In the genomic region with DNA sequence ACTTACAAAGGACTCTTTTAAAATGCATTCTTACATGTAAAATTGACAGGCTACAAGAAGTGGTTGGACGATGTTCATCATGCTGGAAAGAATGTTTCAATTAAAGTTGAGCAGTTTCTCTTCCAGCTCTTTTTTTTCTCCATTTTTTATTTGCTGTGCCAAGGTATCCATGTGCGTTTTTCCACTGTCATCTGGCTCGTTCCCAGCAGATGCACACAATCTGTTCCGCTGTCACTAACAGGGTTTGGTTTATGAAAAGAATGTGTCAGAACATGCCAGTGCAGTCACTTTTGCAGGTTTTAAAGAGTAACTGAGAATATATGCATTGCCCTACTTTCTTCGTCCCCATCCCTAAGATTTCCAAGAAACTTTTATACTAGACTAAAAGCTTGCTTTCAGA, we compare ENCODE assay signal across 15 mouse cellular contexts. TPM values are rescaled to one million over a fixed set of nuclear protein-coding genes. Genes with fewer than 3 reads are reported as not detected.
DNase-seq lines count a peak whose midpoint lies in the region; ATAC-seq and TF ChIP-seq lines count a peak whose summit lies in the region.
"Had no signal": no experiment of that assay in that cellular context is flagged by ENCODE, and none has a peak within 500 bp of the region (broad histone marks: within the 10 kb centered on the region; RNA-seq: fewer than 3 reads in every experiment).

No protein-coding gene starts in this region.

- H3K4me3 ChIP-seq in forebrain, embryonic 15.5 days, result no peak overlapping the region
- no peak overlapping the region for H3K4me3 ChIP-seq in forebrain, embryonic 12.5 days (replicated peaks)
- H3K4me3 ChIP-seq in midbrain, postnatal 0 days (ENCODE audit: low read depth, low read length), result no peak overlapping the region
- no peak overlapping the region for H3K4me3 ChIP-seq in midbrain, embryonic 11.5 days (ENCODE audit: low read depth, low read length)
- H3K4me3 ChIP-seq in intestine, embryonic 15.5 days (replicated peaks), result no peak overlapping the region
- H3K4me3 ChIP-seq: embryonic facial prominence, embryonic 12.5 days; heart, embryonic 12.5 days; hindbrain, embryonic 15.5 days; megakaryocyte, embryonic 14.5 days had no signal

- no peaks in the 10 kb centered on the region for H3K36me3 ChIP-seq in forebrain, embryonic 15.5 days
- H3K36me3 ChIP-seq in forebrain, embryonic 12.5 days (replicated peaks), result no peaks in the 10 kb centered on the region
- H3K36me3 ChIP-seq in midbrain, postnatal 0 days (ENCODE audit: insufficient read depth, low read length), result no peaks in the 10 kb centered on the region
- no peaks in the 10 kb centered on the region for H3K36me3 ChIP-seq in midbrain, embryonic 11.5 days (ENCODE audit: control insufficient read depth, insufficient read depth, low read length)
- H3K36me3 ChIP-seq in intestine, embryonic 15.5 days, result no peaks in the 10 kb centered on the region
- H3K36me3 ChIP-seq: embryonic facial prominence, embryonic 12.5 days; heart, embryonic 12.5 days; hindbrain, embryonic 15.5 days had no signal

- ATAC-seq in forebrain, embryonic 15.5 days (replicated peaks), result peak; percentile 85
- ATAC-seq in forebrain, embryonic 12.5 days (ENCODE audit: low FRiP score), result no peak
- ATAC-seq in midbrain, postnatal 0 days (ENCODE audit: low FRiP score), result no peak; the same call in 1 of the 2 replicates
- no peak for ATAC-seq in midbrain, embryonic 11.5 days (ENCODE audit: low FRiP score)
- no peak for ATAC-seq in intestine, embryonic 15.5 days

- H3K9me3 ChIP-seq in forebrain, embryonic 15.5 days, result no peaks in the 10 kb centered on the region
- no peaks in the 10 kb centered on the region for H3K9me3 ChIP-seq in forebrain, embryonic 12.5 days
- H3K9me3 ChIP-seq in midbrain, postnatal 0 days (ENCODE audit: low read length), result no peaks in the 10 kb centered on the region
- H3K9me3 ChIP-seq in midbrain, embryonic 11.5 days (ENCODE audit: control insufficient read depth, low read length), result no peaks in the 10 kb centered on the region
- no peaks in the 10 kb centered on the region for H3K9me3 ChIP-seq in intestine, embryonic 15.5 days
- H3K9me3 ChIP-seq: embryonic facial prominence, embryonic 12.5 days; heart, embryonic 12.5 days; hindbrain, embryonic 15.5 days; megakaryocyte, embryonic 14.5 days had no signal

- WGBS in forebrain, embryonic 15.5 days, result 37% methylated on average over 5 of the region's 5 CpGs
- 76% methylated on average over 5 of the region's 5 CpGs for WGBS in forebrain, embryonic 12.5 days
- WGBS in midbrain, postnatal 0 days, result 54% methylated on average over 5 of the region's 5 CpGs
- 82% methylated on average over 5 of the region's 5 CpGs for WGBS in midbrain, embryonic 11.5 days
- 58% methylated on average over 5 of the region's 5 CpGs for WGBS in intestine, embryonic 15.5 days

- H3K27ac ChIP-seq in forebrain, embryonic 15.5 days (replicated peaks), result peak overlapping the region; percentile 50
- no peak overlapping the region for H3K27ac ChIP-seq in forebrain, embryonic 12.5 days
- no peak overlapping the region for H3K27ac ChIP-seq in midbrain, postnatal 0 days (ENCODE audit: low read depth, low read length)
- no peak overlapping the region for H3K27ac ChIP-seq in midbrain, embryonic 11.5 days (ENCODE audit: low read depth, low read length)
- H3K27ac ChIP-seq in intestine, embryonic 15.5 days, result no peak overlapping the region
- H3K27ac ChIP-seq: embryonic facial prominence, embryonic 12.5 days; hindbrain, embryonic 15.5 days; kidney, postnatal 0 days had no signal

- no peaks in the 10 kb centered on the region for H3K27me3 ChIP-seq in forebrain, embryonic 15.5 days
- no peaks in the 10 kb centered on the region for H3K27me3 ChIP-seq in forebrain, embryonic 12.5 days
- H3K27me3 ChIP-seq in midbrain, postnatal 0 days (ENCODE audit: insufficient read depth, low read length), result no peaks in the 10 kb centered on the region
- no peaks in the 10 kb centered on the region for H3K27me3 ChIP-seq in midbrain, embryonic 11.5 days (ENCODE audit: control insufficient read depth, insufficient read depth, low read length)
- no peaks in the 10 kb centered on the region for H3K27me3 ChIP-seq in intestine, embryonic 15.5 days (replicated peaks)
- H3K27me3 ChIP-seq: embryonic facial prominence, embryonic 12.5 days; heart, embryonic 12.5 days; hindbrain, embryonic 15.5 days; megakaryocyte, embryonic 14.5 days had no signal

- no peaks in the 10 kb centered on the region; the same call in 1 of the 2 replicates for H3K4me1 ChIP-seq in forebrain, embryonic 15.5 days
- peaks cover 1% of the 10 kb centered on the region; the same call in 1 of the 2 replicates for H3K4me1 ChIP-seq in forebrain, embryonic 12.5 days
- H3K4me1 ChIP-seq in midbrain, postnatal 0 days (ENCODE audit: insufficient read depth, low read length), result no peaks in the 10 kb centered on the region
- no peaks in the 10 kb centered on the region for H3K4me1 ChIP-seq in midbrain, embryonic 11.5 days (ENCODE audit: control insufficient read depth, insufficient read depth, low read length)
- H3K4me1 ChIP-seq in intestine, embryonic 15.5 days (replicated peaks), result no peaks in the 10 kb centered on the region
- H3K4me1 ChIP-seq: embryonic facial prominence, embryonic 12.5 days; hindbrain, embryonic 15.5 days had no signal

- no peak overlapping the region for H3K4me2 ChIP-seq in forebrain, embryonic 15.5 days (replicated peaks)
- H3K4me2 ChIP-seq in forebrain, embryonic 12.5 days, result no peak overlapping the region
- H3K4me2 ChIP-seq in midbrain, postnatal 0 days (ENCODE audit: low read depth, low read length, poor library complexity, severe bottlenecking), result no peak overlapping the region
- H3K4me2 ChIP-seq in midbrain, embryonic 11.5 days, result no peak overlapping the region
- H3K4me2 ChIP-seq in intestine, embryonic 15.5 days (replicated peaks), result no peak overlapping the region
- H3K4me2 ChIP-seq: embryonic facial prominence, embryonic 12.5 days; heart, embryonic 12.5 days; hindbrain, embryonic 15.5 days; lung, embryonic 14.5 days had no signal

- no peak for TF ChIP-seq CTCF in midbrain, postnatal 0 days (IDR thresholded peaks at IDR 0.05)

- peak; percentile 72 for DNase-seq in midbrain, postnatal 0 days (ENCODE audit: low spot score)
- DNase-seq in midbrain, embryonic 11.5 days (ENCODE audit: low spot score, missing footprints), result no peak
- DNase-seq in cerebellum, postnatal 25 days, result peak; percentile 45 to 67
- DNase-seq in layer of hippocampus, postnatal 25 days (ENCODE audit: extremely low spot score in 1 of 2, low spot score in 1 of 2), result peak; percentile 38 to 60
- DNase-seq in urinary bladder, postnatal 36 days (ENCODE audit: low spot score in 2 of 2), result no peak
- DNase-seq: lung, embryonic 14.5 days; thymus, postnatal 25 days had no signal

- H3K9ac ChIP-seq in forebrain, embryonic 15.5 days (replicated peaks), result no peak overlapping the region
- H3K9ac ChIP-seq in forebrain, embryonic 12.5 days, result no peak overlapping the region
- no peak overlapping the region for H3K9ac ChIP-seq in midbrain, postnatal 0 days (replicated peaks; ENCODE audit: low read length, poor library complexity, severe bottlenecking)
- H3K9ac ChIP-seq in midbrain, embryonic 11.5 days (ENCODE audit: low read length), result no peak overlapping the region
- H3K9ac ChIP-seq in intestine, embryonic 15.5 days, result no peak overlapping the region
- H3K9ac ChIP-seq: embryonic facial prominence, embryonic 12.5 days; heart, embryonic 12.5 days; hindbrain, embryonic 15.5 days; lung, embryonic 14.5 days had no signal

RNA-seq across cellular contexts. Expression of gene Mef2c, which starts 33.3 kb away (rescaled TPM):
- polyA plus RNA-seq in forebrain, embryonic 15.5 days (2015; fragmentation: Nextera tagmentation; extraction: Ambion mirVana), result 197 and 227 TPM in 2 replicates
- 29.4 and 33.3 TPM in 2 replicates for polyA plus RNA-seq in forebrain, embryonic 12.5 days (2016; fragmentation: Nextera tagmentation; extraction: Ambion mirVana)
- total RNA-seq in midbrain, postnatal 0 days (2014; rRNA removed), result 32.9 and 35.1 TPM in 2 replicates
- polyA plus RNA-seq in midbrain, postnatal 0 days (2015; fragmentation: Nextera tagmentation; extraction: Ambion mirVana), result 44.6 and 50.7 TPM in 2 replicates
- 11.7 and 14.7 TPM in 2 replicates for polyA plus RNA-seq in midbrain, embryonic 11.5 days (2014; fragmentation: Nextera tagmentation; extraction: Ambion mirVana)
- 100 to 1,000 TPM; 114 to 128 TPM for total RNA-seq in layer of hippocampus, postnatal 25 days (2021)
- polyA plus RNA-seq in intestine, embryonic 15.5 days (2015; fragmentation: Nextera tagmentation; extraction: Ambion mirVana), result 36.4 and 39.1 TPM in 2 replicates

Comparison
In these comparisons a context has a peak if more than half of its experiments do, and no peak if none do; other contexts are left out.
1. DNase-seq: peak in midbrain, postnatal 0 days (single experiment), cerebellum, postnatal 25 days (2 of 2) and layer of hippocampus, postnatal 25 days (2 of 2); none in midbrain, embryonic 11.5 days (single experiment) and urinary bladder, postnatal 36 days (0 of 2).